Mouse (Mus musculus) midbrain, embryonic 13.5 days (tissue): ENCODE data around the gene Serpinc1. TPM values are rescaled to one million over a fixed set of nuclear protein-coding genes. Genes with fewer than 3 reads are reported as not detected.

Experiments used
- ATAC-seq: fragments of 200-750 bp; cut with Nextera tagmentation; 2 replicates; pipeline ENCODE4 v1.8.0; 2017; ENCODE audit warnings: mild to moderate bottlenecking, moderate TSS enrichment, moderate library complexity
- H3K27ac ChIP-seq: fragments of 300-500 bp; sonication (generic); 2 replicates; pipeline ENCODE4 v1.5.1; 2015; ENCODE audit warnings: inconsistent platforms, mild to moderate bottlenecking, moderate library complexity
- H3K27me3 ChIP-seq: fragments of 300-500 bp; sonication (generic); 2 replicates; pipeline ENCODE4 v1.6.1; 2015; ENCODE audit warnings: mild to moderate bottlenecking, inconsistent platforms
- H3K36me3 ChIP-seq: fragments of 300-500 bp; sonication (generic); 2 replicates; pipeline ENCODE4 v1.6.1; 2015; ENCODE audit warnings: mild to moderate bottlenecking, inconsistent platforms
- H3K4me1 ChIP-seq: fragments of 300-500 bp; sonication (generic); replicated peaks from 2 replicates; pipeline ENCODE4 v1.6.1; 2015; ENCODE audit warnings: inconsistent platforms
- H3K4me2 ChIP-seq: fragments of 300-500 bp; sonication (generic); replicated peaks from 2 replicates; pipeline ENCODE4 v1.6.1; 2015; ENCODE audit warnings: moderate library complexity, mild to moderate bottlenecking, inconsistent platforms
- H3K4me3 ChIP-seq: fragments of 300-500 bp; sonication (generic); replicated peaks from 2 replicates; pipeline ENCODE4 v1.5.1; 2015; ENCODE audit warnings: mild to moderate bottlenecking, inconsistent platforms
- H3K9ac ChIP-seq: fragments of 300-500 bp; sonication (generic); replicated peaks from 2 replicates; pipeline ENCODE4 v1.6.1; 2015; ENCODE audit warnings: mild to moderate bottlenecking, inconsistent platforms
- H3K9me3 ChIP-seq: fragments of 300-500 bp; sonication (generic); 2 replicates; pipeline ENCODE4 v1.6.1; 2016; ENCODE audit warnings: mild to moderate bottlenecking, inconsistent platforms
- WGBS: fragments of 180-500 bp; shearing (Covaris S2); methylation state at CpG from one replicate; pipeline ENCODE4 v1.1.7; 2015; 5-methylcytosine and 5-hydroxymethylcytosine counted together
- polyA plus RNA-seq: library from polyadenylated mRNA; unstranded; fragments of >200 nt; fragmentation: Nextera tagmentation; extraction: Ambion mirVana; gene quantifications from 2 replicates; pipeline ENCODE4 v1.2.1, GENCODE M21; 2015

Gene Serpinc1
- polyA plus RNA-seq, 1 experiment from 2014 or later: 3.8 TPM

- H3K4me3 ChIP-seq: peak overlapping the region; percentile 31
- no peaks in the 10 kb centered on the region for H3K27me3 ChIP-seq
- peaks cover 41% of the 10 kb centered on the region for H3K4me1 ChIP-seq
- H3K36me3 ChIP-seq: peaks cover 39% of the 10 kb centered on the region
- no peaks in the 10 kb centered on the region for H3K9me3 ChIP-seq
- H3K9ac ChIP-seq: peak overlapping the region; percentile 54
- WGBS: 24% methylated on average over 3 of the region's 3 CpGs
- no peak for ATAC-seq
- H3K27ac ChIP-seq: peak overlapping the region; percentile 55
- H3K4me2 ChIP-seq: peak overlapping the region; percentile 50
These were observed 59.2 kb downstream of the Serpinc1 start for GRCm38 (mm10) chr1:161037599-161037998.

- peaks cover 37% of the 10 kb centered on the region for H3K4me1 ChIP-seq
- no peaks in the 10 kb centered on the region for H3K9me3 ChIP-seq
- no peaks in the 10 kb centered on the region for H3K27me3 ChIP-seq
- no peak for ATAC-seq
- peaks cover 39% of the 10 kb centered on the region for H3K36me3 ChIP-seq
- peak overlapping the region; percentile 31 for H3K4me3 ChIP-seq
- H3K27ac ChIP-seq: no peak overlapping the region; the same call in 1 of the 2 replicates
- peak overlapping the region; percentile 54 for H3K9ac ChIP-seq
- WGBS: 33% methylated on average over 3 of the region's 3 CpGs
- peak overlapping the region; percentile 50 for H3K4me2 ChIP-seq
These were observed 59.6 kb downstream of the Serpinc1 start for GRCm38 (mm10) chr1:161038004-161038403.

- peak overlapping the region; percentile 41 for H3K27ac ChIP-seq
- H3K4me1 ChIP-seq: peaks cover 26% of the 10 kb centered on the region
- WGBS: 10% methylated on average over 3 of the region's 3 CpGs
- ATAC-seq: no peak
- H3K27me3 ChIP-seq: no peaks in the 10 kb centered on the region
- H3K9me3 ChIP-seq: no peaks in the 10 kb centered on the region
- no peak overlapping the region for H3K4me3 ChIP-seq
- peaks cover 47% of the 10 kb centered on the region for H3K36me3 ChIP-seq
- no peak overlapping the region for H3K9ac ChIP-seq
- no peak overlapping the region for H3K4me2 ChIP-seq
These were observed 60.8 kb downstream of the Serpinc1 start for GRCm38 (mm10) chr1:161038968-161039721.

GRCm38 (mm10) chr1:161039741-161040425, 61.5 kb downstream of the Serpinc1 start:
- Histone ChIP-seq H3K36me3 (peaks cover 54% of the 10 kb centered on the region), H3K9me3 (no peaks in the 10 kb centered on the region), H3K4me3 (no peak overlapping the region), H3K4me1 (peaks cover 26% of the 10 kb centered on the region), H3K27ac (peak overlapping the region; percentile 41), H3K27me3 (no peaks in the 10 kb centered on the region), H3K4me2 (no peak overlapping the region), H3K9ac (no peak overlapping the region)
- WGBS: 11% methylated on average over 3 of the region's 3 CpGs
- ATAC-seq: peak; percentile 34

- H3K27ac ChIP-seq: peak overlapping the region; percentile 41
- no peak overlapping the region for H3K4me3 ChIP-seq
- no peak overlapping the region for H3K4me2 ChIP-seq
- H3K9me3 ChIP-seq: no peaks in the 10 kb centered on the region
- WGBS: 67% methylated on average over 1 of the region's 1 CpGs
- ATAC-seq: no peak
- no peak overlapping the region for H3K9ac ChIP-seq
- H3K27me3 ChIP-seq: no peaks in the 10 kb centered on the region
- H3K4me1 ChIP-seq: peaks cover 26% of the 10 kb centered on the region
- H3K36me3 ChIP-seq: peaks cover 59% of the 10 kb centered on the region
These were observed 62.0 kb downstream of the Serpinc1 start for GRCm38 (mm10) chr1:161040426-161040770.

GRCm38 (mm10) chr1:161040855-161041254, 62.5 kb downstream of the Serpinc1 start:
- Histone ChIP-seq H3K27ac (no peak overlapping the region), H3K36me3 (peaks cover 64% of the 10 kb centered on the region), H3K4me3 (no peak overlapping the region), H3K9me3 (no peaks in the 10 kb centered on the region), H3K4me2 (no peak overlapping the region), H3K9ac (no peak overlapping the region), H3K27me3 (no peaks in the 10 kb centered on the region), H3K4me1 (peaks cover 26% of the 10 kb centered on the region)
- ATAC-seq: no peak

GRCm38 (mm10) chr1:161041261-161042020, 63.1 kb downstream of the Serpinc1 start:
- ATAC-seq: no peak
- Histone ChIP-seq H3K27ac (no peak overlapping the region), H3K36me3 (peaks cover 70% of the 10 kb centered on the region), H3K9me3 (no peaks in the 10 kb centered on the region), H3K4me3 (no peak overlapping the region), H3K4me1 (peaks cover 24% of the 10 kb centered on the region), H3K9ac (no peak overlapping the region), H3K27me3 (no peaks in the 10 kb centered on the region), H3K4me2 (no peak overlapping the region)
- 92% methylated on average over 7 of the region's 7 CpGs for WGBS

GRCm38 (mm10) chr1:161046972-161047371, 68.6 kb downstream of the Serpinc1 start:
- H3K27ac ChIP-seq: no peak overlapping the region
- H3K36me3 ChIP-seq: peaks cover 65% of the 10 kb centered on the region
- ATAC-seq: no peak
- no peak overlapping the region for H3K4me2 ChIP-seq
- no peaks in the 10 kb centered on the region for H3K9me3 ChIP-seq
- H3K27me3 ChIP-seq: no peaks in the 10 kb centered on the region
- H3K4me3 ChIP-seq: no peak overlapping the region
- no peaks in the 10 kb centered on the region for H3K4me1 ChIP-seq
- 91% methylated on average over 3 of the region's 3 CpGs for WGBS
- no peak overlapping the region for H3K9ac ChIP-seq

Other genes starting within 250 kb of the Serpinc1 start
- 22.9 and 25.2 TPM in 2 replicates for gene Rabgap1l, start 185.4 kb upstream of the Serpinc1 start, polyA plus RNA-seq
- 8.5 and 9.1 TPM in 2 replicates for gene Rc3h1, start 72.2 kb upstream of the Serpinc1 start, polyA plus RNA-seq
- 13.6 and 14.1 TPM in 2 replicates for gene Zbtb37, start 56.3 kb downstream of the Serpinc1 start, polyA plus RNA-seq
- 29.5 and 31.5 TPM in 2 replicates for gene Dars2, start 92.1 kb downstream of the Serpinc1 start, polyA plus RNA-seq
- 19.1 and 22.1 TPM in 2 replicates for gene Cenpl, start 92.1 kb downstream of the Serpinc1 start, polyA plus RNA-seq
- 17.1 and 19.5 TPM in 2 replicates for gene Klhl20, start 152.9 kb downstream of the Serpinc1 start, polyA plus RNA-seq
- 10.7 and 13.4 TPM in 2 replicates for gene Ankrd45, start 164.1 kb downstream of the Serpinc1 start, polyA plus RNA-seq
- 0.55 and 0.66 TPM in 2 replicates for gene Tex50, start 180.7 kb downstream of the Serpinc1 start, polyA plus RNA-seq